Mouse (Mus musculus): ENCODE measurements around the gene Olfr71.

Olfr71 gene

DNA sequence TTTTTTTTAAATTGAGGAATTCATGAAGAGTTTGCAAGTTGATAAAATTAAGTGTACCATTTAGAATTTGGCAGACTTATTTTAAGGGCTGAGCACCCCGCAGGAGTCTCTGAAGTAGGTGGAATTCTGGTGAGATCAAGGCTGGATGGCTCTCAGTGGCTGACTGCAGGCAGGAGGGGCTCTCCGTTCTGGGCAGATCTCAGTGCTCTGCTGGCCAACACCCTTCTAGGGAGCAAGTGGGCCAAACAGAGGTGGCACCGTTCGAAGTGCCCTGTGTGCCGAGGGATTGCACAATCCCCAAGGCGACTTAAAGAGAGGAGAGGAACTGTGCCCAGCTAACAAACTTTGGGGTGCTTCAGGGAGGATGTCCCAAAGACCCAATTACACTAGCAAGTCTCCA is at the start of gene Olfr71:
TSS of gene Olfr71 (minus strand) at position 387 of the 400 bp plus-strand sequence.
- no peak for DNase-seq

DNA sequence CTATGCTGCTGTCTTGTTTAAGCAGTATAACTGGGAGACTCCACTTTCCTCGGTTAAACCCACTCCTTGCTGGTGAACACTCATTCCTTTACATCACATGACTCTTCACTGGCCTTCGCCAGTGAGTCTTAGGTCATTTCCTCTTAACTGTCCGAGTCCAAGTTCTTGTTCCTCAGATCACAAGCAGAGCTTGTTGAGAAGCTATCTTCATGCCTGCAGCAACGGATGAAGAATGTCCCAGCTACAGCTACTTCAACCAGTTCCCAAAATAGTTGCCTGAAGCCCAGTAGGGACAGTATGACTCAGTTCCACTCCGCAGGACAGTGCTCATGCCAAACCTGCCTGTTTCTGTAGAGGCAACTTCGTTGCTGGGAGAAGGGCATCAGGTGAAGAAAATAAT is 47.2 kb upstream of the Olfr71 start:
- DNase-seq: no peak

DNA sequence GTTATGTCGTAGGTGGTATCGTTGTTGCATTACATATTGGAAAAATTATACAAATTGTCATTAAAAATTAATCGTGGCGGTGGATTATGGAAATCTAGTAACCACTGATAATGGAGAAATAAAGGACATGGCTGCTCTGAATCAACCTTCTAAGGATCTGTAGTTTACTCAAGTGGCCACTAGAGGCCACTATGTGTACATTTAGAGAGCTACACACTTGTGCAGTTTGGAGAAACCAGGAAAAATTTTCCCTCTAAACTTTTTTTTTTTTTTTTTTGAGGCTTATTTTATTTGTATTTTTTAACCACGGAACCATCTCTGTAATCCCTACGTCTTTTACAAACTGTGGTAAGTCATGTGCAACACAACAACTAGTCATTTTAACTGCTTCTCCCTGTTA is 35.1 kb upstream of the Olfr71 start:
- DNase-seq: no peak

DNA sequence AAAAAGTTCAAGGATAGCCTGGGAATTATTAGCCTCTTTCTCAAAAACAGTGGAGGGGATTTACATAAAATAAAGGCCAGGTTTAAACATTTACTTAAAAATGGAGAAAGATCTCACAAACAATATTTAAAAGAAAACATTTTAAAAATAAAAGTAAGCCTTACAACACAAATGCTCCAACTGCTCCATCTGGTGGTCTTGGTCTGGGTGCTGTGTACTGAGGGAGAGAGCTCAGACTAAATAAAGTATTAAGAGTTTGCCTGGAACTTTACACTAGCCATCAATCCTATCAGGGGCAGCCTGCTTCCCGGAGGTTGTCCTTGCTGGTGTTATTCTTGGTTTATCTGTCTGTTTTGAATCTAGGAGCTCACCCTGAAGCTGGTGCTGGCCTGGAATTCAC is 33.0 kb upstream of the Olfr71 start:
- DNase-seq: no peak

DNA sequence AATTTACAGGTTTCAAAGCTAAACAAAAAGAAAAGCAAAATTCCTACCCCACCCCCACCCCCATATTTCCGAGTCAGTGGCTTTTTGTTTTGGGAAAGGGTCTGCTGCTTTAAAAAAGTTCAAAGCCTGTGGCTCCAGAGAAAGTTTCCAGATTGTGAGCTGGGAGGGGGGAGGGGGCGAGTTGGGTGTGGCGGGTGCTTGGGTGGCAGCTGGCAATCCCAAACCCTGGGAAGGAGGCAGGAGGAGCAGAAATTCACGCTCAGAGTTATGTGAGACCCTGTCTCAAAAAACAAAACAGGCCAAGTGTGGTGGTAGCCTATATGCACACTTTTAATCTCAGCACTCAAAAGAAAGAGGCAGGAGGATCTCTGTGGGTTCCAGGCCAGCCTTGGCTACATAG is 32.6 kb upstream of the Olfr71 start:
- DNase-seq: no peak

DNA sequence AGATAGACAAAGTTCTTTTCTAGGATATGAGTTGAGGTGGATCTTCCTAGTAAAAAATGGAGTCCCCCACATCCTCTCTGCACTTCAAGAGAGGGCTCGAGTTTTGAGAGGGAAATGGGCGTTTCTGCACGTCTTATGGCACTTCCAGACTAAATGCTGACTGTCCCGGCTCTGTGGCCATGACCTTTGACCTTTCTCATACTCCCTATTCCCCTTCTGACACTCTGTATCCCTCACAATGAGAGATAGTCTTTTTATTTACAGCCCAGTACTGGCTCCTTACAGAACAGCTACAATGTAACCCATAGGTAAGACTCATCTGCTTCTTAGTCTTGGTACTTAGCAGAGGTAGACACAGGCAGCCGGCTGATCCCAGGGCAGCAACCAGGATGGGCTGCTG is 31.5 kb upstream of the Olfr71 start:
- DNase-seq: no peak

DNA sequence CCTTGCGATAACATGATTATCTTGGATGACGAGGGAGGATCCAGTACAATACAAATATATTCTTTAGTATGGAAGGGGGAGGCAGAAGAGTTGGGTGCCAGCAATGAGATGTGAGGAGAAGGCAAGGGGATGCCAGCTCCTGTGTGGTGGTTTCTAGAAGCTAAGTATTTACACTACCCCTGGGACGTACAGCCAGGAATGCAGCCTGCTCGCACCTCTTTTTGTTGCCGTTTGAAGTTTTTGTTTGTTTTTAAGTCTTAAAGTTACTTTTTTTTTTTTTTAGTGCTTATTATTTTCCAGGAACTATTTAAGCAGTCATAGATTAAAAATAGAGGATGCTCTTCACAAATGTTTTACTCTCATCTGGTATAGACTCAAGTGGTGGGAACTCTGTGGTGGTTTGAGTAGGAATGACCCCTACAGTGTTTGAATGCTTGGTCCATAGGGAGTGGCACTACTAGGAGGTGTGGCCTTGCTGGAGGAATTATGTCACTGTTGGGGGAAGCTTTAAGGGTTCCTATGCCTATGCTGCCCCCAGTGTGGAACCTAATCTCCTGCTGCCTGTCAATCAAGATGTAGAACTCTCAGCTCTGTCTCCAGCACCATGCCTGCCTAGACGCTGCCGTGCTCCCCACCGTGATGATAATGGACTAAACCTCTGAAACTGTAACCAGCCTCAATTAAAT is 29.1 kb upstream of the Olfr71 start:
- DNase-seq: no peak

DNA sequence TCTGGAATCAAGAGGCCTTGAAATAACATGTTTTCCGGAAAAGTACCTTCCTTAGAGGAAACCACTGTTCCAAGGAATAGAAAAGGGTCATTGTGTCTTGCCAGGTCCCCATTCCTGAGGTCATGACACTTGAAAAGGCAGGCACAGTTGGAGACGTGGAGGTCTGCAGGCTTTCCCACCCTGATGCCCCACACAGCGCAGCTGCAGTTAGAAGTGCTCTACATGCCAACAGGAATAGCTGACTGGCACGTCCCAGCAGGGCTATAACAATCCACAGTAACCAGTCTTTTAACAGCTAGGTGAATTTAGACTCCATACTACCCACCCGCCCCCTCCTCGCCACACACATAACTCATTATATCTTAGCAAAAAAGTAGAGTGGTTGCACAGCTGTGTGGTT is 27.1 kb upstream of the Olfr71 start:
- DNase-seq: no peak

DNA sequence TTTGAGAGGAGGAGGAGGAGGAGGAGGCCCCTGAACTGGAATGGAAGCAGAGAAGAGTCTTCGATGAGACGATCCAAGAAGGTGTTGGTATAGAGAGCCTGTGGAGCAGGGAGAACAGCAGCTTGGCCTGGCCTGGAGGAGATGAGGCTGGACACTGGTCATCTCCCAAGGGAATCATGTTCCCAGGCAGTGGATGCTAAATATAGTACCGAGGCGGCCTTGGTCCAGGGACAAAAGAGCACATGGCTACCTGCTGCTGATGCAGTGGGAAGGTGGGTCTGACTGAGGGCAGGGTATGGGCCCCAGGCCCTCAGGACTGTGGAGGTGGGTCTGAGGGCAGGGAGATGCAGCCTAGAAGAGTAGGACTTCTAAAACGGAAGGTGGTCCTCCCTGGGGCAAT is 23.1 kb upstream of the Olfr71 start:
- DNase-seq: no peak

DNA sequence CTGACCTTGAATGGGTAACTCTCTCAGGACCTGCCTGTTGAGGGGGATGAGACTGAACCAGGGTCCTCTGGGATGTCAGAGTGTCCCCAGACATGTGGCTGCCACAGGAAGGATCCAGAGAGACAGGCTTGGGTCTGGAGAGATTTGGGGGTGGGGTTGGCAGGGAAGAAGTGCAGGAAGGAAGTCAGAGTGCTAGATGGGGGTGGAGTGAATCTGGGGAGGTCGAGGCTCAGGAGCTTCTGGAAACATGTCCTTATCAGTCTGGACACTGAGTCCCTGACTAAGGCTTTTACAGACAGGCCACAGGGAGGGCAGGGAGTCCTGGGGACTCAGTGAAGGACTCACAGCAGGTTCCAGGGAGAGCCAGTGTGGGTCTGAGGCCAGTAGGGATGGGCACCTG is 22.1 kb upstream of the Olfr71 start:
- no peak for DNase-seq

DNA sequence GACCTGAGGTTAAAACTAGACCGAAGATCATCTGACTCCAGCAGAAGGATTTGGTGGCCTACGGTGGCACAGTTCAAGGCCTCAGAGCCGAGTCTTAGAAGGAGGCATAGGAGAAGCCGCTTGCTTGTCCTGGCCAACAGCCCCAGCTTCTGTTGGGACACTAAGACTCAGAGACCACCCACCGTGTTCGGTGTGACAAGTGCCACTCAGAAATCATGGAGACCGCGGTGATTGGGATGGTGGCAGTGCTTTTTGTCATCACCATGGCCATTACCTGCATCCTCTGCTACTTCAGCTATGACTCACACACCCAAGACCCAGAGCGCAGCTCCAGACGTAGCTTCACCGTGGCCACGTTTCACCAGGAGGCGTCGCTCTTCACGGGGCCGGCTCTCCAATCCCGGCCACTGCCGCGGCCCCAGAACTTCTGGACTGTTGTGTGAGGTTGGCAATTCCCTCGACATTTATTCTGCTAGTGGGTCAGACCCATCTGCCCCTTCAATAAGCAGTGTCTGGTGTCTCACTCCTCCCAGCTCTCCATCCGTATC is 20.8 kb upstream of the Olfr71 start:
- DNase-seq: no peak

DNA sequence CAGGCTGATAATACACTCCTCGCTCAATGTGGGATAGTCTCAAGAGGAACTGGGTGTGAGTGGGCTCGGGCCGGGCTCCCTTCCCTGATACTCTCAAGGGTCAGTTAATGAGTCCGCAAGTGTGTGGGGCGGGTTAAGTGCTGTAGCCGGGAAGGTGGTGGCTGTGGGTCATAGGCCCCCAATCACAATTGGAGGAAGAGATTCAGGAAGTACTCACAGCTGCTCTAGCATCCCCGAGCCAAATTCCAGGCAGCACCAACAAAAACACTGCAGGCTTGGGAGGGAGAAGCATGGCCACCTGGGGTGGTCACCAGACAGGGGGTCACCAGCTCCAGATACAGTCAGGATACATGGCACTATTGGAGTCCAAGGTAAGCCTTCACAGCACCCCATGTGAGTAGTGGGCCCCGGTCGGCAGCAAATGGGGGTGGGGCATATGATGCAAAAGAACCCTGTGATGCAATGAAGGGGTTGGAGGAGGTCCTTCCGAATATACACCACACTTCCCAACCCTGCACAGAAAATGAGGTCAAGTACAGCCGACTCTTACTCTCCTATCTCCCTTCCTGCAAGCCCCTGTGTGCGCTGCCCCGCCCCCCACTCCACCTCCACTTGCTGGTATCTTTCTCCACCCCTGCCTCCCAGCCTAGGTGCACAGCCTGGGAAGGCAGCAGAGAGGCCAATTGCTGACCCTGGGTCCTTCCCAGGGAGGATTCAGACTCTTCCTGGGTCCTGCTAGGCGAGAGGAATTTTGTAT is 19.9 kb upstream of the Olfr71 start, which contains the start of gene Spaar:
TSS of gene Spaar (plus strand) at position 241 of the 757 bp plus-strand sequence.
- DNase-seq: no peak

DNA sequence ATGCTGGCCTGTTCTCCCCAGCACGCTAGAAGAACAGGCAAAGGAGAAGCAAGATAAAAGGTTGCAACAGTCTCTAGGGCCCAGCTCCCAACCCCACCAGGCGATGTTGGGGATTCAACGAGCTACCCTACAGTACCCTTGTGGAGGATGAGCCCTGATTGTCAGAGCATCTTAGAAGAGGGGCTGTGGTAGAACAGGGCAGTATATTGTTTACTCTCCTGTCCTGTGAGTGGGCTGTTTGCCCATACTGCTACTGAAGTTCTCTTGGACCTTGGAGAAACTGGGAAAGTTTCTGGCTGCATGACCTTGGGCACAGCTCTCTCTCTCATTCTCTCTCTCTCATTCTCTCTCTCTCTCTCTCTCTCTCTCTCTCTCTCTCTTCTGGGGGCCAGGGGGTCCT is 19.1 kb upstream of the Olfr71 start:
- no peak for DNase-seq

DNA sequence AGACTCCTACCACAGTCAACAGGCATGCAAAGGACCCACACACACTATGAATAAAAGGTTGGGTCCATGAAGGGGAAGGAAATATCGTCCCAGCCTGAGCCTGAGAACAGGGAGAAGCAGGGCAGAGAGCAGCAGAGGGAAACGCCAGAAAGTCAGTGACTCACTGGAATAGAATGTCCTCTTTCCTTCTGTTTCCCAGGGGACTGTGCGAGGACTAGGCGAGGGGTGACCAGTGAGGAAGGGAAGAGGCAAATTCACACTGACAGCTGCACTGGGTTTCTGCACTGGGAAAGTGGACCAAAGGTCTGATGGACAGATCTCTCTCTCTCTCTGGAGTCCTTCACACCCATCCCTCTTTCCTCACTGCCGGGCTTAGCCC is 18.5 kb upstream of the Olfr71 start:
- no peak for DNase-seq

DNA sequence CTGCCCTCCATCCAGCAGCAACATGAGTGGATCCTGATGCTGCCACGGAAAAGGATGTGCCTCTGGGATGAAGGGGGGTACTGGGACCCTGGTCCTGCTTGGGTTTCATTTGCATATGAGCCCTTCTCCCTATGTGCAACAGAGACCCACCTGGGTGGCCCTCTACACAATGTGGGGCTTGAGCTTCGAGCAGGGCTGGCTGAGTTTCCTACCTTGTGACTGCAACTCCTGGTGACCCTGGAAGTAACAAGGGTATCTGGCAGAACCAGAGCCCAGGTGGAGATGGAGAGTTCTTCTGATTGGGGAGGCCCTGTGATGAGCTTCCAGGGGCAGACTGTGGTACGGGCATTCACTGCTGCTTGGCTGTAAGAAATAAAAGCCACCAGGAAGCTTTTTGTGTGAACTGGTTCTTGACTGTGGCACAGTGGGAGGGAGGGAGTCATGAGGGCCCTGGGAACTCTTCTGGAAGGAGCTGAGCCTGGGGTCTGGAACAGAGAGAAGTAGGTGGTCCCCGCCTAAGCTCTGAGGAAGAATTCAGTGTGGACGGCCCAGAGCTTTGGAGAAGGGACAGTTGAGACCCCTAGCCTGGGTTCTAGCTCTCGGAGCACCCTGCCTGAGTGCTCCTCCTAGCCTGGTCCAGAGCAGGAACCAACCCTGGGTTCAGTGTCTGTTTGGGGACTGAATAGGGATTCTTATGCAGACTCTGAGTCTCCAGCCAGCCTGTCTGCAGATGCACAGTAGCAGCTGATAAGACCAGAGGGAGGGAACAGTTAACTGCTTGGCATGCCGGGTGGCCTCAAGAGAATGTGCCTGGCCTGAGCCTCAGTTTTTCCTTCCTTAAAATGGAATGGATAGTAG is 17.9 kb upstream of the Olfr71 start:
- DNase-seq: no peak

DNA sequence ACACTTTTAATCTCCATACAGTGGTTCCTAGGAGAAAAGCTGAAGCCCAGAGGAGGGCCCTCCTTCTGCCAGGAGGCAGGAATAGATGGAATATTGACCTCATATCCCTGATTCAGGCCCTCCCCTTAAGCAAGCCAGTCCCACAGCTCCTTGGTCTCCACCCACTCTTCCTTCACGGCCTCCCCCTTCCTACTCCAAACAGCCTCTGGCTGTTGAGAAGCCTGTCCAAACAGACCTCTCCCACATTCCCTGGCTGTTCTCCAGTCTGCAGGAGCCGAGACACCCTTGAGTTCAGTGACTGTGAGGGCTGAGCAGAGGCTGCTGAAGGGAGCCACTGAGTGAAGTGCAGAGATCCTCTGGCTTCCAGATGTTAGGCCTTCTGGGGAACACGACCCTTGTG is 16.9 kb upstream of the Olfr71 start, which contains the start of gene Hrct1:
TSS of gene Hrct1 (plus strand) at position 194 of the 400 bp plus-strand sequence.
- no peak for DNase-seq

DNA sequence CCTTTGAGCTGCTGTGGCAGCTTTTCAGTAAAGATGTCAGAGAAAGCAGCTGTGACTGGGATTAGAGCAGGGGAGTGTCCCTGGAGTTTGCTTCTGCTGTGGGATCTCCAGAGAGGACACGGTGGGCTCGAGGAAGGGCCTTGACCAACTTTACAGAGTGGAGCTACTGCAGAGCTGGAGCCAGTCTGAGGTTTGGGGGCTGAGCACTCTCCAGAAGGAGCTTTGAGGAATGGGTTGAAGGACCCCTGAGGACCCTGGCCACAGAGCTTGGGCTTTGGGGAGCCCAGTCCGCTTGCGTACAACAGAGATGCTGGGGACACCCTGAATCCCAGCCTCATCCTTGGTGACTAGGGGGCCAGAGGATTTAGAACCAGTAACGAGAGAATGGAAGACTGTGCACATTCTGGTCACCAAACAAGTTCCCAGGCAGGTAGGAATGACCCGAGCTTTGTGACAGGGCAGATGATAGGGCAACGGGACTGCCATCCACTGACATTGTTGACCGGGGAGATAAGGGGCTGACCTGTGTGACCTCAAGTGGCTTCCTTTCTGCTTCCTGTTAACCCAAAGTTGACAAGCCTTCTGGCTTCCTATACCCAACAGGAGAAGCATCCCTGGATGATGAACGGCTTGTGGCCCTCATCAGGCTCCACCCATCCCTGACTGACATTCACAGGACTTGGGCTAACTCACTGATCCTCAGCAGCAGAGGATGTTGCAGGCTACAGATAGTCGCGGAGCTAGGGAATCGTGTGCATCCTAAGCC is 16.4 kb upstream of the Olfr71 start:
- DNase-seq: no peak

DNA sequence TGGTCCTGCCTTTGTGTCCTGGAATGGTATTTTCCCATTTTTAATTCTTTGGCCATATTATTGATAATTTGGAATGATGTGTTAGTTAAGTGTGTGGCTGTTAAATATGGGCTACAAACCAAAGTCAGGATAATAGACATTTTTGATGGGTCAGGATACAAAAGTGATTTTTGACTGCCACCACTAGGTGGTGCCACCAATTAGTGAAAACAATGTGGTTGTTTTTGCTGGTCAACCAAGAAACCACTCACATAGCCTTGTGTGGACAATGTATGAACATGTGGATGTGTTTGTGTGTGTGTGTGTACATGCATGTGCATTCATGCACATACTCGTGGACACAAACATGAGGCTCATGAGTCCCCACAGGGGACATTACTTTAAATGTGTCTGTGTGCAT is 14.7 kb upstream of the Olfr71 start:
- no peak for DNase-seq

DNA sequence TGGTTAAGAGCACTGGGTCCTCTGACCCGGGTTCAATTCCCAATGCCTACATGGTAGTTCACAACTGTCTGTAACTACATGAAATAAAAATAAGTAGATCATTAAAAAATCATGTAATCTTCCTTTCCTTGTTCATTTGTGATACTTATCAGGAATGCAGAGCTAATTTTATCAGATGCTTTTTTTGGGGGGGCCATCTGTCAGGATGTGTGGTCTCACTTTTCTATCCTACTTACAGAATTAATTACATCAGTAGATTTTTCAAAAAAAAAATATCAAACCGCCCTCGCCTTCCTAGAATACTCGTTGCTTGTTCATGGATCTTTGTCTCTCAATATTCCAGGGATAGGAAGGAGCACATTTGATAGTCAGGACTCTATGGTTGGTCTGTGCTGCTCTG is 12.1 kb upstream of the Olfr71 start:
- DNase-seq: no peak

DNA sequence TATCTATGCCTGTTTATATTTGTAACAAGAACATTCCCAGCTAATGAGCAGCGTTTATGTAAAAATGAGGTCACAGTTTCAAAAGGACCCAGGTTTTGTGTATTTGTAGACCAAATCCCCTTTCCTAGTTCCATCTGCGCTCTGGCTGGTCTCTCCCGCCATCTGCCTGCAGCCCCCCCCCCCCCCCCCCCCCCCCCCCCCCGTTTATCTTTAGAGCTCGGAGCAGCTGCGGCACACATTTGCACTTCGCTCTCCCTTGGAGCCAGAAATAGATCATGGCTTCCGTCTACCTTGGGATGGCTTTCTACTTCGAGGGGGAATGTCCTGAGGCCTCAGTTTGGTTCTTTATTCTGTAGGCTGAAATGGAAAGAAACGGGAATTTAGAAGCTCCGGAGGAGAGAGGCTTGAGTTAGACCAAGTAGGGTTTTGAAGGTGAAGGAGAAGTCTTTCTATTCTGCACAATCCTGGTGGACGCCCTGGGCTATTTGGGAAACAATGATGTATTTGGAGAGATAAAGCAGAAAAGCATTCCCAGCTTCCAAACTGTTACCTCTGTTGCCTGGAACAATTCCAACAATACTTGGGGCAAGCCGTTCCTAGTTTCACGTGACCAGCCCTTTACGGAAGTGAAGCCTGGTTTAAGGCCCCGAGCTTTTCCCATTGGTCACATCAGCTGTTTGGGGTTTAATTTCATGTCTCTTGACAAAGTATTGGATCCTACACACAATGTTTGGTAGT is 10.6 kb upstream of the Olfr71 start:
- DNase-seq: no peak

DNA sequence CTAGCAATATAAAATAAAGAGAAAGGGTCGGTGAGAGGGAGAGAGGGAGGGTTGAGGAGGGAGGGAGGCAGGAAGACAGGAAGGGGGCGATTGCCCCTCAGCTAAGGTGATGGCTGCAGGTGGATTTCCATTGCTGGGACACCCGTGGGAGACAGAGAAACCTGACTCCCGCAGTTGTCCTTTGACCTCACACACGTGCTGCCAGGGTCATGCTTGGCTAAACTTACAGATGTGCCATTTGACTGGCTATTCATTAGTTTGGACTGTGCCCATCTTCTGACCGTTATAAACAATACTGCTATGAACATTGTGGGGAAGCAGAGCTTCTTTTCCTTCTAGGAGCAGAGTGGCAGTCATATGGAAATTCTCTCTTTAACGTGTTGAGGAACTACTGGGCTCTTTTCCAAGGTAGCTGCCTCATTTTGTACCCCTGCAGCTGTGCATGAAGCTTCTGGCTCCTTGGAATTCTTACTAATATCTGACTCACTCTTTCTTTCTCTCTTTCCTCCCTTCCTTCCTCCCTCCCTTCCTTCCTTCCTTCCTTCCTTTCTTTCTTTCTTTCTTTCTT is 3.7 kb upstream of the Olfr71 start:
- no peak for DNase-seq

All from cerebellum, adult 11-12 months (tissue).